Mouse (Mus musculus): Measurements from ENCODE around the gene Mcm10.
"Not testable (repeated sequence)": the region's sequence is repeated elsewhere in the genome, so short reads cannot be mapped to it uniquely, and the experiment has no call there.

Mcm10 gene

GRCm38 (mm10) chr2:4986798-4987197 lies 25.8 kb downstream of the Mcm10 start:
- no peak for DNase-seq (ENCODE audit: low spot score in 2 of 2)

DNA sequence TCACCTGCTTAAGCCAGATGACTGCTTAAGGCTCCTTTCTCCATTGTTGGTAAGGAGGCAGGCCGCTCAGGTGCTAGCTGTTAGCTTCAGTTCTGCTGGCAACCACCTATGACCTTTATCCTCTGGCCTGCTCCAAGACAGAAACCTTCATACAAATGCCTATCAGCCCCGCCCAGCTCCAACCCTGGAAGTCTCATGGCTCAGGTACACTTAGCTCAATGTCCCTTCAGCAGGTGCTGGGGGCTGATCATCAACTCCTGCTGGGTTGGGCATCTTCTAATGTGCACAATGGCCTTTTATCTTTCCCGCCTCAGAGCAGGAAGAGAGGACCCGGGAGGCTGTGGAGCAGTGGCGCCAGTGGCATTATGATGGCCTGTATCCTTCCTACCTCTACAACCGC lies 27.6 kb downstream of the Mcm10 start:
- no peak for DNase-seq (ENCODE audit: low spot score in 2 of 2)

- DNase-seq (ENCODE audit: low spot score in 2 of 2): no peak
Measured at GRCm38 (mm10) chr2:4983987-4984386, 28.6 kb downstream of the Mcm10 start.

- no peak for DNase-seq (ENCODE audit: low spot score in 2 of 2)
Measured at GRCm38 (mm10) chr2:4978091-4978490, 34.5 kb downstream of the Mcm10 start.

- DNase-seq (ENCODE audit: low spot score in 2 of 2): no peak
Measured at GRCm38 (mm10) chr2:4975807-4976206, 36.8 kb downstream of the Mcm10 start, which contains the start of gene Ucma. TSS of gene Ucma (plus strand) at chr2:4976122.

- no peak for DNase-seq (ENCODE audit: low spot score in 2 of 2)
Measured at GRCm38 (mm10) chr2:4969083-4969482, 43.5 kb downstream of the Mcm10 start.

DNA sequence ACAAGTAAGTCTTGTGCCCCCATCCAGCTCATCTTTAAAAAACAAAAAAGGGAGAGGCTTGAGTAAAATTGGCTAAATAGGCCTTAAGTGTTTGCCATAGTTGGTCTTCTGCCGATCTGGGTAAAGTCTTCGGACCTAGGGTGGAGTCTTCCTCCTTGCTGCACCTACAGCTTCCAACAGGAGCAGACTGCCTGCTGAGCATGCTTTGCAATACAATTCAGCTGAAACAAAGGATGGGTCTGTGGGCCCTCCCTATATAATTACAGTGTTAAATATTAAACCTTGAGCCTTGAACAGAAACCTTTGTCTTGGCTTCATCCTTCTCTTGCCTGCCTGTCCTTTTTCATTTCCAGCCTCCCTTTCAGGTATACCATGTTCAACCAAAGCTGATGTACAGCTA lies 44.8 kb downstream of the Mcm10 start:
- no peak for DNase-seq (ENCODE audit: low spot score in 2 of 2)

- no peak for DNase-seq (ENCODE audit: low spot score in 2 of 2)
Measured at GRCm38 (mm10) chr2:4958039-4958438, 54.6 kb downstream of the Mcm10 start.

DNA sequence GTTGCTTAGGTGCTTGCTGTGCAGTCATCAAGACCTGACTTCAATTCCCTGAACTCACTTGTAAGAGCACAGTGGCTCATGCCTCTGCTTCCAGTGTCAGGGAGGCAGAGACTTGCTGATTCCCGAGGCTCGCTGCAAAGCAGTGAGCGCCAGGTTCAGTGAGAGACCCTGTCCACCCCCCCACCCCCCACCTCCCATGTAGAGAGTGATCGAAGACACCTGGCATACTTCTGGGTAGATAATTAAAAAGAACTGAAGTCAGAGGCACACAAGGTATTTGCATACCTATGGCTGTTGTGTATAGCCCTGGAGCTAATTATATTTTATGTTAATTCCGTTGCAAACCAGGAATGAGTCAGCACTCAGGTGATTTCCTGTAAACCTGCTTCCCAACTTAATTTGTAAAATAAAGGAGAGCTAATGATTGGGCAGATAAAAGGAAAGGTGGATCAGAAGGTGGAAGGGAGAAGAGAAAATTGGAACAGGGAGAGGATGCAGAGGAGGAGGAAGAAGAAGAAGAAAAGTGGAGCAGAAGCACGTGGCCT lies 58.3 kb downstream of the Mcm10 start:
- DNase-seq (ENCODE audit: low spot score in 2 of 2): no peak

DNA sequence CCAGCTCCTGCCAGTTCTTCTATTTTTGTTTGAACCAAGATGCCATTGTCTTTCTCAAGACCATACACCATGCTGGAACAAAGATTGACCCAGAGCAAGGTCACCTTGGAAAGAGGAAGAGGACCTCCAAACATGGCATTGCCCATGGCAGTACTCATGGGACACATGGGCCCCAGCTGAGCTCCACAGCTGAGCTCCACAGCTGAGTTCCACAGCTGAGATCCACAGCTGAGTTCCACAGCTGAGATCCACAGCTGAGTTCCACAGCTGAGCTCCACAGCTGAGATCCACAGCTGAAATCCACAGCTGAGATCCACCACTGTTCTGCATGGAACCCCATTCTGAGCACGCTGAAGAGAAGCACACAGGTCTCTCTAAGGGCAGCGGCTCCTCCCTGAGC lies 61.6 kb downstream of the Mcm10 start:
- DNase-seq (ENCODE audit: low spot score in 2 of 2): no peak

- DNase-seq (ENCODE audit: low spot score in 2 of 2): not testable (repeated sequence)
Measured at GRCm38 (mm10) chr2:4949691-4950090, 62.9 kb downstream of the Mcm10 start.

- no peak for DNase-seq (ENCODE audit: low spot score in 2 of 2)
Measured at GRCm38 (mm10) chr2:4940861-4941260, 71.7 kb downstream of the Mcm10 start.
